Mouse (Mus musculus): ENCODE data around the gene Ccdc93. TPM values are rescaled to one million over a fixed set of nuclear protein-coding genes. Genes with fewer than 3 reads are reported as not detected.

Ccdc93 gene
- 3.0 and 3.2 TPM in 2 replicates for polyA plus RNA-seq (2012; rRNA removed)

GRCm38 (mm10) chr1:121430938-121431928 is at the start of gene Ccdc93:
TSS of gene Ccdc93 (plus strand) at chr1:121431049.

GRCm38 (mm10) chr1:121528399-121528720 is 97.5 kb downstream of the Ccdc93 start, which contains the start of gene Htr5b:
TSS of gene Htr5b (minus strand) at chr1:121528465.

Other genes with a start within 250 kb of the Ccdc93 start
- 13.9 and 16.5 TPM in 2 replicates for gene Insig2, start 98.5 kb upstream of the Ccdc93 start, polyA plus RNA-seq (2012; rRNA removed)
- gene Htr5b, start 97.4 kb downstream of the Ccdc93 start, polyA plus RNA-seq (2012; rRNA removed), result not detected in 2 replicates
- gene Ddx18, start 136.9 kb downstream of the Ccdc93 start, polyA plus RNA-seq (2012; rRNA removed), result 28.4 and 30.6 TPM in 2 replicates

Data from liver, embryonic 18 days (tissue).